ENCODE assay signal across 19 mouse cellular contexts in genomic region chr19:26164993-26165392, GRCm38 (mm10).
A peak's percentile ranks its signal among the peaks of the same experiment; 100 is the strongest.
DNase-seq lines count a peak whose midpoint lies in the region; ATAC-seq lines count a peak whose summit lies in the region.
"Had no signal": no experiment of that assay in that cellular context is flagged by ENCODE, and none has a peak within 500 bp of the region (broad histone marks: within the 10 kb centered on the region; RNA-seq: fewer than 3 reads in every experiment).

No protein-coding gene starts in this region.

- H3K27ac ChIP-seq in forebrain, embryonic 13.5 days: no peak overlapping the region
- H3K27ac ChIP-seq in forebrain, embryonic 10.5 days: no peak overlapping the region
- H3K27ac ChIP-seq in neural tube, embryonic 15.5 days (replicated peaks): no peak overlapping the region
- no peak overlapping the region for H3K27ac ChIP-seq in midbrain, embryonic 12.5 days (replicated peaks)
- H3K27ac ChIP-seq: hindbrain, embryonic 10.5 days; left cerebral cortex, adult 2 months; liver, embryonic 12.5 days; stomach, embryonic 15.5 days had no signal

- no peaks in the 10 kb centered on the region for H3K36me3 ChIP-seq in forebrain, embryonic 13.5 days (ENCODE audit: poor library complexity, severe bottlenecking)
- H3K36me3 ChIP-seq in forebrain, embryonic 10.5 days (replicated peaks): no peaks in the 10 kb centered on the region
- no peaks in the 10 kb centered on the region for H3K36me3 ChIP-seq in neural tube, embryonic 15.5 days
- H3K36me3 ChIP-seq in midbrain, embryonic 12.5 days: no peaks in the 10 kb centered on the region
- H3K36me3 ChIP-seq: hindbrain, embryonic 10.5 days; liver, embryonic 12.5 days; stomach, embryonic 15.5 days had no signal

- no peak for DNase-seq in forebrain, embryonic 10.5 days (ENCODE audit: extremely low spot score, low spot score)
- no peak for DNase-seq in neural tube, embryonic 10.5 days (ENCODE audit: extremely low spot score, low spot score)
- DNase-seq in cerebellum, adult 8-10 months: no peak
- DNase-seq in adrenal gland, adult 18-20 months (ENCODE audit: low spot score in 2 of 2): no peak
- DNase-seq in B cell, adult 2 months: no peak
- DNase-seq: adrenal gland, postnatal 36 days; cerebellum, postnatal 25 days; gastrocnemius, postnatal 36 days; kidney, adult 8-10 months; thymus, postnatal 25 days had no signal

- no peak overlapping the region for H3K4me3 ChIP-seq in forebrain, embryonic 13.5 days
- no peak overlapping the region for H3K4me3 ChIP-seq in forebrain, embryonic 10.5 days
- H3K4me3 ChIP-seq in neural tube, embryonic 15.5 days (replicated peaks): no peak overlapping the region
- H3K4me3 ChIP-seq in midbrain, embryonic 12.5 days: 0 out of 2 replicates have a peak overlapping the region, but pooled peaks have one; percentile 2
- H3K4me3 ChIP-seq: hindbrain, embryonic 10.5 days; left cerebral cortex, adult 2 months; liver, embryonic 12.5 days; megakaryocyte, embryonic 14.5 days; stomach, embryonic 15.5 days had no signal

- peak overlapping the region; percentile 30; the same call in 1 of the 2 replicates for H3K4me2 ChIP-seq in forebrain, embryonic 13.5 days
- H3K4me2 ChIP-seq in neural tube, embryonic 15.5 days: peak overlapping the region; percentile 22; the same call in 1 of the 2 replicates
- peak overlapping the region; percentile 33 for H3K4me2 ChIP-seq in midbrain, embryonic 12.5 days (replicated peaks)
- H3K4me2 ChIP-seq: liver, embryonic 12.5 days; stomach, embryonic 15.5 days had no signal

- no peaks in the 10 kb centered on the region for H3K27me3 ChIP-seq in forebrain, embryonic 13.5 days
- no peaks in the 10 kb centered on the region for H3K27me3 ChIP-seq in forebrain, embryonic 10.5 days (ENCODE audit: poor library complexity, severe bottlenecking)
- H3K27me3 ChIP-seq in neural tube, embryonic 15.5 days (replicated peaks): no peaks in the 10 kb centered on the region
- no peaks in the 10 kb centered on the region for H3K27me3 ChIP-seq in midbrain, embryonic 12.5 days
- H3K27me3 ChIP-seq: liver, embryonic 12.5 days; megakaryocyte, embryonic 14.5 days; stomach, embryonic 15.5 days had no signal

- no peak for ATAC-seq in forebrain, embryonic 13.5 days
- no peak for ATAC-seq in neural tube, embryonic 15.5 days (ENCODE audit: low FRiP score)
- ATAC-seq in midbrain, embryonic 12.5 days (ENCODE audit: low FRiP score, low read depth): no peak
- ATAC-seq: activated CD4-positive, CD25-positive, alpha-beta regulatory T cell, adult 4 months; liver, embryonic 12.5 days had no signal

- WGBS in forebrain, embryonic 13.5 days: 32% methylated on average over 13 of the region's 13 CpGs
- WGBS in forebrain, embryonic 10.5 days: 43% methylated on average over 13 of the region's 13 CpGs
- 50% methylated on average over 13 of the region's 13 CpGs for WGBS in neural tube, embryonic 15.5 days
- 27% methylated on average over 13 of the region's 13 CpGs for WGBS in midbrain, embryonic 12.5 days

- no peak overlapping the region for H3K9ac ChIP-seq in forebrain, embryonic 13.5 days
- H3K9ac ChIP-seq in neural tube, embryonic 15.5 days (replicated peaks): no peak overlapping the region
- no peak overlapping the region for H3K9ac ChIP-seq in midbrain, embryonic 12.5 days (replicated peaks)
- H3K9ac ChIP-seq: liver, embryonic 12.5 days; stomach, embryonic 15.5 days had no signal

- no peaks in the 10 kb centered on the region for H3K9me3 ChIP-seq in forebrain, embryonic 13.5 days (replicated peaks)
- H3K9me3 ChIP-seq in forebrain, embryonic 10.5 days: no peaks in the 10 kb centered on the region
- no peaks in the 10 kb centered on the region for H3K9me3 ChIP-seq in neural tube, embryonic 15.5 days (replicated peaks)
- no peaks in the 10 kb centered on the region for H3K9me3 ChIP-seq in midbrain, embryonic 12.5 days
- H3K9me3 ChIP-seq: hindbrain, embryonic 10.5 days; liver, embryonic 12.5 days; stomach, embryonic 15.5 days had no signal

- H3K4me1 ChIP-seq in forebrain, embryonic 13.5 days: no peaks in the 10 kb centered on the region
- H3K4me1 ChIP-seq in forebrain, embryonic 10.5 days: peaks cover 5% of the 10 kb centered on the region
- no peaks in the 10 kb centered on the region for H3K4me1 ChIP-seq in neural tube, embryonic 15.5 days
- H3K4me1 ChIP-seq in midbrain, embryonic 12.5 days: 0 out of 2 replicates have a peak, but pooled peaks cover 3% of the 10 kb centered on the region
- H3K4me1 ChIP-seq: hindbrain, embryonic 10.5 days; liver, embryonic 12.5 days; megakaryocyte, embryonic 14.5 days; stomach, embryonic 15.5 days had no signal
